Mouse (Mus musculus): ENCODE results near the gene Parvg. TPM values are rescaled to one million over a fixed set of nuclear protein-coding genes. Genes with fewer than 3 reads are reported as not detected.
A peak's percentile ranks its signal among the peaks of the same experiment; 100 is the strongest.

The Parvg gene
- total RNA-seq, 2 experiments from 2014 or later: 6.8 to 7.1 TPM

- no peak for TF ChIP-seq CTCF (IDR thresholded peaks at IDR 0.05)
- Histone ChIP-seq H3K4me3 (no peak overlapping the region), H3K27ac (no peak overlapping the region)
- peak in 1 of 2 experiments; percentile 31 for DNase-seq (ENCODE audit: extremely low spot score in 1 of 2, low spot score in 2 of 2)
- intact Hi-C loops (cut with DNase I): loop anchor here (2.0 kb wide), 1 partner anchor 48 kb away; no protein-coding TSS in a partner anchor
These were observed 42.8 kb downstream of the Parvg start for GRCm38 (mm10) chr15:84366574-84366989.

GRCm38 (mm10) chr15:84367402-84367801 is 43.6 kb downstream of the Parvg start:
- TF ChIP-seq CTCF (IDR thresholded peaks at IDR 0.05): no peak
- H3K27ac ChIP-seq: no peak overlapping the region
- intact Hi-C loops (cut with DNase I): loop anchor here (2.0 kb wide), 1 partner anchor 47 kb away; no protein-coding TSS in a partner anchor
- no peak for DNase-seq (ENCODE audit: extremely low spot score in 1 of 2, low spot score in 2 of 2)
- H3K4me3 ChIP-seq: no peak overlapping the region

- no peak overlapping the region for H3K27ac ChIP-seq
- intact Hi-C loops (cut with DNase I): no loop called here
- no peak overlapping the region for H3K4me3 ChIP-seq
- no peak for TF ChIP-seq CTCF (IDR thresholded peaks at IDR 0.05)
- DNase-seq (ENCODE audit: extremely low spot score in 1 of 2, low spot score in 2 of 2): no peak
These were observed 49.0 kb downstream of the Parvg start for GRCm38 (mm10) chr15:84372801-84373200.

DNA sequence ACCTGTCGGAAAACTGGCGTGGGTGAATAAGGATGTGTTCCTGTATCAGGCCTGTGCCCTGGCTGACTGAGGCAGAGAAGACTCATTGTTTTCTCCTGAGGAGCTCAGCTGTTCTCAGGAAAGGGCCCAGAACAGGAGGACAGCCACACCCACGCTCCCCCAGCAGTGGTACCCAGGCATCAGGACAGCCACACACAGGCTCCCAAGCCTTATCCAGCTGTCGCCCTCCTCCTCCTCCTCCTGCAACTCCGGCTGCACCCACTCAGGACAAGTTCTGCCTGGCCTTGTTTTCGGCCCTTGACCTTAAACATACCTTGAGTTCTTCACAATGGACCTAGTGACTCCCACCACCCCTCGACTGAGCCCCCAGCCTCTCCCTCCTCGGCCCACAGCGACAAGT is 54.9 kb downstream of the Parvg start:
- TF ChIP-seq CTCF (IDR thresholded peaks at IDR 0.05): no peak
- intact Hi-C loops (cut with DNase I): no loop called here
- Histone ChIP-seq H3K4me3 (no peak overlapping the region), H3K27ac (no peak overlapping the region)
- no peak for DNase-seq (ENCODE audit: extremely low spot score in 1 of 2, low spot score in 2 of 2)

- no peak for DNase-seq (ENCODE audit: extremely low spot score in 1 of 2, low spot score in 2 of 2)
- H3K4me3 ChIP-seq: no peak overlapping the region
- H3K27ac ChIP-seq: no peak overlapping the region
- no peak for TF ChIP-seq CTCF (IDR thresholded peaks at IDR 0.05)
- intact Hi-C loops (cut with DNase I): no loop called here
These were observed 56.4 kb downstream of the Parvg start for GRCm38 (mm10) chr15:84380181-84380580.

- no peak overlapping the region for H3K4me3 ChIP-seq
- DNase-seq (ENCODE audit: extremely low spot score in 1 of 2, low spot score in 2 of 2): no peak
- TF ChIP-seq CTCF (IDR thresholded peaks at IDR 0.05): no peak
- intact Hi-C loops (cut with DNase I): no loop called here
- no peak overlapping the region for H3K27ac ChIP-seq
These were observed 60.2 kb downstream of the Parvg start for GRCm38 (mm10) chr15:84384066-84384465.

GRCm38 (mm10) chr15:84385995-84386565 is 62.3 kb downstream of the Parvg start:
- intact Hi-C loops (cut with DNase I): no loop called here
- TF ChIP-seq CTCF (IDR thresholded peaks at IDR 0.05): no peak
- no peak overlapping the region for H3K4me3 ChIP-seq
- H3K27ac ChIP-seq: no peak overlapping the region; the same call in 1 of the 2 replicates
- no peak for DNase-seq (ENCODE audit: extremely low spot score in 1 of 2, low spot score in 2 of 2)

GRCm38 (mm10) chr15:84388698-84389131 is 64.9 kb downstream of the Parvg start:
- no peak for DNase-seq (ENCODE audit: extremely low spot score in 1 of 2, low spot score in 2 of 2)
- intact Hi-C loops (cut with DNase I): no loop called here
- no peak for TF ChIP-seq CTCF (IDR thresholded peaks at IDR 0.05)
- Histone ChIP-seq H3K27ac (no peak overlapping the region), H3K4me3 (no peak overlapping the region)

GRCm38 (mm10) chr15:84392131-84392530 is 68.3 kb downstream of the Parvg start:
- no peak overlapping the region for H3K4me3 ChIP-seq
- no peak for DNase-seq (ENCODE audit: extremely low spot score in 1 of 2, low spot score in 2 of 2)
- intact Hi-C loops (cut with DNase I): no loop called here
- no peak overlapping the region for H3K27ac ChIP-seq
- no peak for TF ChIP-seq CTCF (IDR thresholded peaks at IDR 0.05)

Other genes starting within 250 kb of the Parvg start
- 100 to 1,000 TPM; 434 to 449 TPM for gene Sult4a1, start 218.3 kb upstream of the Parvg start, total RNA-seq (2021)
- not detected for gene Pnpla5, start 200.9 kb upstream of the Parvg start, total RNA-seq (2021)
- gene Pnpla3, start 156.2 kb upstream of the Parvg start, total RNA-seq (2021): 10 to 100 TPM; 10.9 to 12.0 TPM
- 100 to 1,000 TPM in 1 of 2 experiments, 10 to 100 TPM in 1; 99.4 to 111 TPM for gene Samm50, start 131.8 kb upstream of the Parvg start, total RNA-seq (2021)
- 10 to 100 TPM; 19.3 to 20.9 TPM for gene Parvb, start 92.0 kb upstream of the Parvg start, total RNA-seq (2021)
- gene Shisal1, start 123.1 kb downstream of the Parvg start, total RNA-seq (2021): 10 to 100 TPM; 40.5 to 48.2 TPM
- 10 to 100 TPM; 52.7 to 53.7 TPM for gene Rtl6, start 233.8 kb downstream of the Parvg start, total RNA-seq (2021)

All from left cerebral cortex, adult 2 months (tissue).